Mouse (Mus musculus) mouse embryonic stem cell (cell line): ENCODE measurements around the gene Rnft1.
"Not testable (repeated sequence)": the region's sequence is repeated elsewhere in the genome, so short reads cannot be mapped to it uniquely, and the experiment has no call there.

Experiments used
- in situ Hi-C, 2 experiments: fragments of 300-500 bp; cut with MboI; formaldehyde crosslinking; loops; 1 replicate in 1 of 2; 3 replicates in 1 of 2; pipeline ENCODE4 v1.14.3; 2019 to 2020; ENCODE audit warnings: low sequenced_read_pairs in 2 of 2, low pct_unique_long_range_greater_than_20kb in 1 of 2, mixed read lengths in 1 of 2; ENCODE audit not compliant: unreplicated experiment in 1 of 2

Gene Rnft1

GRCm38 (mm10) chr11:86484101-86484868 is at the start of gene Rnft1:
Rnft1 (plus strand) TSS chr11:86484657.
- in situ Hi-C loops, result no loop called here

- in situ Hi-C loops, result no loop called here
Observed at GRCm38 (mm10) chr11:86436843-86437242, 47.6 kb upstream of the Rnft1 start.

DNA sequence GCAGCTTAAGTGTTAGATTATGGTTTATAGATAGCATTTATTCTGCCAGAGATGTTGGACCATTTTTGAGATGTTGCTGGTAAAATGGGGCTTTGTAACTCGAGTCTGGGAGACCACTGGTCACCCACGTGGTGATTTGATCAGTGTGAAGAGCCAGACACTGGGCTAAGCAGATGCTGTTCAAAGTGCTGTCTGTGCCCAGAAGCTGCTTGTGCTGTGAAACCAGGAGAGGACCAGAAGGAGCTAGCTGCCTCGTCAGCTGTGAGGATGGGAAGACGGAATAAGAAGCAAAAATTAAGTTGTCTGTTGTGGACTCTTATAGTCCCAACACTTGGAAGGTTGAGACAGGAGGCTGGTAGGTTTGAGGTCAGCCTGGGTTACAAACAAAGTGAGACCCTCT is 46.2 kb upstream of the Rnft1 start:
- in situ Hi-C loops, result no loop called here

DNA sequence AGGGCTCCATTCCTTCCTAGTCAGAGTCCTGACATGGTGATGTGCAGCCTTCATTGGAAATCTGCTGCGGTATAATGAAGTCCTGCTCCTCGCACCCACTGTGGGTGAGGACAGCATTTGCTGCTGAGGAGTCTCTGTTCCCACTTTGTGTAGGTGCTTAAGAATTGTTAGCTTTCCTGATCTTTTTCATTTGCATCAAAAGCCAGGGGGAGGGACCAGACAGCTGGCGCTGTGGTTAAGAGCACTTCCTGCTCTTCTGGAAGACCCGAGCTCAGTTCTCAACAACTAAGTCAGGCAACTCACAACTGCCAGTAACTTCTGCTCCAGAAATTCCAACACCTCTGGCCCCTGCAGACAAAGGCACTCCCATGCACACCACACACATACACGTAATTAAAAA is 43.7 kb upstream of the Rnft1 start:
- in situ Hi-C loops, result no loop called here

- in situ Hi-C loops, result no loop called here
Observed at GRCm38 (mm10) chr11:86453991-86454390, 30.5 kb upstream of the Rnft1 start.

DNA sequence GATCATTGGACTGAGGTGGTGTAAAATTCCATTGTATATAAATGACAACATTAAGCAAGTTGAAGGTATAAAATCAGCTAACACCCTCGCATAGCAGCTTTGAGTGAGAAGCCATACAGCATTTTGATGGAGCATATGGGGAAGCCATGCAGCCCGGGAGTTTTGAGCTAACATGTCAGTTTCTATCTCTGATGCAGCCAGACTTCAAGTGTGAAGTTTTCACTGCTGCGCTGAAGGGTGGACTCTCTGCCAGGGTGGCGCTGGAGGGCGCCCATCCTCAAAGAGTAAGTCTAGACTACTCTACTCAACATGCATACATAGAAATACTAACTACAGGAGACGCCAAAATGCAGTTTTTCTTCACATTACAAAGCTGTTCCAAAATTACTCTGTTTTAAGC is 26.9 kb upstream of the Rnft1 start:
- in situ Hi-C loops, result no loop called here

GRCm38 (mm10) chr11:86458866-86459265 is 25.6 kb upstream of the Rnft1 start:
- in situ Hi-C loops, result no loop called here

DNA sequence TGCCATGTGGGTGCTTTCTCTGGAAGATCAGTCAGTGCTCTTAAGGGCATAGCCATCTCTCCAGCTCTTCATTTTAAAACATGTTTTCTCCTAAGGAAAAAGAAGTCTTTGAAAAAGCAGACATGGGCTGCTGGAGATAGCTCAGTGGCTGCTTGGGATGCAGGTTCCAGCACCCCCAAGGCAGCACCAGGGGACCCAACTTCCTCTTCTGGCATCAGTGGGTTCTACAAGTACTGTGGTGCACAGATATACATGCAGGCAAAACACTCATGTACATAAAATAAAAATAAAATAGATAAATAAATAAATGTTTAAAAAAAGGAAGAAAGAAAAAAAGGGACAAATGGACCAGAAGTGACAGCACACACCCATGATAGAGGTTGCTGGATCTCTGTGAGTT is 21.9 kb upstream of the Rnft1 start:
- in situ Hi-C loops, result no loop called here

GRCm38 (mm10) chr11:86464275-86464674 is 20.2 kb upstream of the Rnft1 start:
- in situ Hi-C loops, result not testable (repeated sequence)

DNA sequence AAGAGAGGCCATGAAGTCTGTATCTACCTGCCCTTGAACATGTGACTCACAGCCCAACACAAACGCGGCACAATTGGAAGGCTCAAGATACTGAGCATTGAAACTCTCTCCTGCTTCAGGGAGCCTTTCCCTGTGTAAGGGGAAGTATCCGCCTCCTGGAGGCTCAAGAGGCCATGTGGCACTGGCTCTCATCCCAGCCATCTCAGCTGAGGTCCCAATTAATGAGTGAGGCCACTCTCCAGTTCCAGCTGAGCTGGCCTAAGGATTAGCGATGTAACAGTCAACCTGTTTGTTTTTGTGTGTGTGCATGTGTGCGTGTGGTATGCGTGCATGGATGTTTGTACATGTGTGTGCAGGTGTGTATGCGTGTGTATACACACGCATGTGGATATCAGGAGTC is 16.1 kb upstream of the Rnft1 start:
- in situ Hi-C loops, result no loop called here

DNA sequence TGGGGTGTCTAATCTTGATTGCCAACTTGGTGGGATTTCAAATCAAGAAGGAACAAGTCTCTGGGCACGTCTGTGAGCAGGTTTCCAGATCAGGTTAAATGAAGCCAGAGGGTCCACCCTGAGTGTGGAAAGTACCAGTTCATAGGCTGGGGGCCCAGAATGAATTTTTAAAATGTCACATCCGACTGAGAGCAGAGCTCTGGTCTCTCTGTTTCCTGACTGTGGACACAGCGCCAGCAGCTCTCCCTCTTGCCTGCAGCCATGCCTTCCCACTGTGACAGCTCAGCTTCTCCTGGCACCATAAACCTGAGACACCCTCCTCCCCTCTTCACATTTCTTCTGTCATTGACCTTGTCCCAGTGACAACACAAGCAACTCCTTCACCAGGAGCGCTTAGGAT is 15.5 kb upstream of the Rnft1 start:
- in situ Hi-C loops, result no loop called here

DNA sequence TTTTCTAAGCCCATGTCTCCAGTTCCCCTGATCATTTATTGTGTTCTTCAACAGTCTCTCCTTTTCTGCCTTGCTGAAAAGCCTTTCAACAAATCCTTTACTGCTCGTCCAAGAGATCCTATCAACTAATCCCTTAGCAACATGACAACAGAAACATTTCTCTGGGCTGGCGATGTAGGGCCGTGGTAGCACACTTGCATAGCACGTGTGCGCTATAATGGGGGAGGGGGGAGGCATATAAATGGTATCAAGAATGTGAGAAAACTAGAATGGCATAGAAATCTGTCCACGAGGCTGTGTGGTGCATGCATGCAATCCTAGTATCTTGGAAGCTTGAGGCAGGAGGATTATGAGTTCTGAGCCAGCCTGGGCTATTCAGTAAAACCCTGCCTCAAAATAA is 12.7 kb upstream of the Rnft1 start:
- in situ Hi-C loops, result no loop called here

DNA sequence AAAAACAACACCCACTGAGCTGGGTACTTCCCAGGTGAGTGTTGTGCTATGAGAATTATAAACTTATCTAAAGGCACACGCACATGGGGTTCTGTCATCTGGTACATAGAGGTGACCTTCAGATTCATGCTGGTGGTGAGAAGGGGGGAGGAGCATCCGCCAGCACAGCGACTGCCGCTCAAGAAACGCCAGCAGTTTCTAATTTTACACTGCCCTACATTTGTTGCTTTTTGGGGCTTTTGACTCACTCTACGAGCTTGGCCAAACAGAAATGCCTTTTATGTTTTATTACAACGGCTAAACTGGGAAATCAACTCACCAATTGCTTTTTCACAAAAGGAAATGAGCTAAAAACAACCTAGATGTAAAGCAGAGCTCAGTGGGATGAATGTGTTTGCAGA is 11.7 kb upstream of the Rnft1 start:
- in situ Hi-C loops, result no loop called here

- in situ Hi-C loops, result no loop called here
Observed at GRCm38 (mm10) chr11:86473576-86473975, 10.9 kb upstream of the Rnft1 start.

- in situ Hi-C loops, result no loop called here
Observed at GRCm38 (mm10) chr11:86484910-86485510, 553 bp downstream of the Rnft1 start.

DNA sequence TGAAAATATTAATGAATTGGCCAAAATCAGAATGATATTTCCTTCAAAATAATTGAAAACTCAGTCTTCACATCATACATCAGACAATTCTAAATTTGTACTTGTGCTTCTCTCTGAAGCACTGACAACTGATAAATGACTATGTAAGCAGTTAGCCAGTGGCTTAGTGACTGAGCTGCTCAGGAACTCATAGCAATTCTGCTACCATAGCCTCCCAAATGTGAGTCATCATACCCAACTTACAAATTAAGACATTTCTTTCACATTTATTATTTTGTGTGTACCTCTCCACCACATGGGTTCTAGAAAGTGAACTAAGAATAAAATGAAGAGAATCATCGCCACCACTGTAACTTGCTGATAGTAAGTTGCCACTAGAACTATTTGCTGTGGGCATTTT is 6.3 kb downstream of the Rnft1 start:
- in situ Hi-C loops, result no loop called here

DNA sequence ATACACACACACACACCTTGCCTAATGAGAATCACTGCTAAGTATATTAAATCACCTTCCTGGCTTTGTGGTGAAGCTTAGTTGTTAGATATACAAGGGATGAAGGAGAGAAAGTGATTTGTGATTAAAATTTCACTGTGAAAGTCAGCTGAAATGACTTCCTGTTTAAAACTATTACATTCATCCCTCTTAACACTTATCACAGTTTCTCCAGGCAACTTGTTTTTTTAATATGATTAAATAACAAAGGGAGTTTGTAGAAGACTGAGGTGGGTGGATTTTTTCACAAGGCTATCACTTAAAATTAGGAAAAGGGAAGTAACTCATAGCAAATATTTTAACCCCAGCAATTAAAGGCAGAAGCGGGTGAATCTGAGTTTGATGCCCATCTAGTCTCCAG is 12.9 kb downstream of the Rnft1 start:
- in situ Hi-C loops, result no loop called here

DNA sequence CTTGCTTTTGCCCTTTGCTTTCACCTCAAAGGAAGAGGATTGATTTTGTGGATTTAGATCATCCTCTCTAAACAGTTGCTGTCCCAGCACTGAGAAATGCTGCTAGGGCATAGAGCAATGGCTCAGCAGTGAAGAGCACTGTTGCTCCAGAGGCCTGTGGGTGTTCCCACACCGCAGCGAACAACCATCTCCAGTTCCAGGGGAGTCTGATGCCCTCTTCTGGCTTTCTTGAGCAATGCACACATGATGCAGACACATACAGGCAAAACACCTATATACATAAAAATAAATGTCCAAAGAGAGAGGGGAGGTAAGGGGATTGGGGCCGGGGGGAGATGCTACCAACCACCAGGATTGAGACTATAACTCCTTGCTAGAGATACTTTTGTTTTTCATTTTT is 13.5 kb downstream of the Rnft1 start:
- in situ Hi-C loops, result no loop called here

GRCm38 (mm10) chr11:86500795-86501194 is 16.3 kb downstream of the Rnft1 start:
- in situ Hi-C loops, result no loop called here

DNA sequence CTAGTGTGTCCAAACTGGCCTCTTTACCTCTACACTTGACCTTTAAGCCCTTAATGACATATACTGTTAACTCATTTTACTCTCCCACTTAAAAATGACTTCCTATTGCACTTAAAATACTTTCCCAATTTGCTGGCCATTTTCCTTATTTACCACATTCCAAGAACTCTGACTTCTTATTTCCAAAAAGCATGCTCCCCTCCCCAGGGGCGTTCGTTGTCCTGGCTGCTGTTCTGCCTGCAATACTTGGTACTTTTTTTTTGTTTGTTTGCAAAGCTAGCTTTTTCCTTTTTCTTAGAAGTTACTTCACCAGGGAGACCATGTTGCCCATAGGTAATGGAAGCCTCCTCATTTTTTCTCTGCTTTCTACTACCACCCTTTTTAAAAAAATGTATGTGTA is 18.7 kb downstream of the Rnft1 start:
- in situ Hi-C loops, result no loop called here
